Mouse (Mus musculus) cortical plate, adult 2 months (tissue): ENCODE measurements around the gene Pphln1.

Experiments
- CTCF ChIP-seq: fragments of 200-500 bp; IDR thresholded peaks from 2 replicates; pipeline ENCODE4 v1.5.1; 2011; ENCODE audit warnings: mild to moderate bottlenecking, control low read depth, low read length; ENCODE audit not compliant: insufficient read depth; ENCODE audit errors: extremely low read depth
- POLR2A ChIP-seq: fragments of 200-500 bp; IDR thresholded peaks from 2 replicates; pipeline ENCODE4 v1.6.1; 2011; ENCODE audit warnings: mild to moderate bottlenecking, low read length, control low read depth; ENCODE audit not compliant: insufficient read depth; ENCODE audit errors: extremely low read depth

DNA sequence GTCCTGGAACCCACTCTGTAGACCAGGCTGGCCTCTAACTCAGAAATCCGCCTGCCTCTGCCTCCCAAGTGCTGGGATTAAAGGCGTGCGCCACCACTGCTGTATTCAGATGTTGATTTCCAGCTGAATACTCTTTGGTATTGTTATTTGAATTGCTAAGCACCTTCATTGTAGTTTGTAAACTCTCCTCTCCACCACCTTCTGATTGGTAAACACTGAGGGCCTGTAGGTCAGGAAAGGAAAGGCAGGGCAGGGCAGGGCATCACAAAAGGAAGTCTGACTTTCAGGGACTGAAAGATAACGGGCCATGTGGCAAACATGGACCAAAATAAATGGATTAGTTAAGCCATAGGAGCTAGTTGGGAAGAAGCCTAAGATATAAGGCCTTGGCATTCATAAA, 91.4 kb downstream of the Pphln1 start:
- no peak for TF ChIP-seq POLR2A
- TF ChIP-seq CTCF = no peak
